Mouse (Mus musculus): ENCODE data around the gene Snrpc.

DNA sequence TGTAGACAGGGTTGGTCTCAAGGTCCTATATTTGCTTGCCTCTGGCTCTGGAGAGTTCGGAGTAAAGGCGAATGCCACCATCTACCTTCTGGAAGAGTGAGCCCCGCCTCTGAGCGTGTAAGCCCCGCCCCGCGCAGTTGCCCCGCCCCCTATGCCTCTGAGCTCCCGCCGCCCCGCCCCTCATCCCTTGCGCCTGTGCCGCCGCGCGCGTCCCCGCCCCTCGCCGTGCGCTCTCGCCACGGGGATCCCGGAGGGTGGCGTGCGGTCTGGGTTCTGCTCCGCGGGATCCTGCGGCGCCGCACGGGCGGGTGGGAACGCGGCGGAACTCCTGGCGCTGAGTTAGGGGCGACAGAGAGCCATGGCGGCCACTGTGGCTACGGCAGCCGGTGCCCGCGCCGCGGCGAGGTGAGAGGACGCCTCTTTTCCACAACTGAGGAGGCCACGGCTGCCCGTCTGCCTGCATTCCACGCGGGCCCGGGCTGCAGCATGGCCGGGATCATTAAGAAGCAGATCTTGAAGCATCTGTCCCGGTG lies 18.4 kb downstream of the Snrpc start, which contains the start of gene Uhrf1bp1:
- no peak for TF ChIP-seq CTCF (IDR thresholded peaks at IDR 0.05; ENCODE audit: low read depth)
- no peak for TF ChIP-seq EP300 (IDR thresholded peaks at IDR 0.05; ENCODE audit: low read depth)
